Mouse (Mus musculus) spleen, adult 2 months (tissue): ENCODE measurements around the gene Kcnip3. TPM values are rescaled to one million over a fixed set of nuclear protein-coding genes. Genes with fewer than 3 reads are reported as not detected.

ENCODE experiments used
- DNase-seq, 2 experiments: peaks; one replicate each; pipeline versions ENCODE4 v3.0.0 to v3.0.0-alpha.2; 2012 to 2021; ENCODE audit warnings: low spot score in 2 of 2, low read depth in 1 of 2
- H3K27ac ChIP-seq: fragments of 200-500 bp; 2 replicates; pipeline ENCODE4 v1.5.1; 2012; ENCODE audit warnings: low read length, inconsistent platforms; ENCODE audit not compliant: insufficient read depth
- H3K27me3 ChIP-seq: fragments of 200-500 bp; 2 replicates; pipeline ENCODE4 v1.6.1; 2012; ENCODE audit warnings: mild to moderate bottlenecking, moderate library complexity, low read length, inconsistent platforms; ENCODE audit not compliant: control insufficient read depth, insufficient read depth
- H3K36me3 ChIP-seq: fragments of 200-500 bp; 2 replicates; pipeline ENCODE4 v1.6.1; 2012; ENCODE audit warnings: mild to moderate bottlenecking, low read length, inconsistent platforms; ENCODE audit not compliant: control insufficient read depth, insufficient read depth
- H3K4me1 ChIP-seq: fragments of 200-500 bp; 2 replicates; pipeline ENCODE4 v1.6.1; 2011; ENCODE audit warnings: inconsistent platforms; ENCODE audit not compliant: control insufficient read depth, insufficient read depth, insufficient read length
- H3K4me3 ChIP-seq: fragments of 200-500 bp; 2 replicates; pipeline ENCODE4 v1.5.1; 2011; ENCODE audit warnings: mild to moderate bottlenecking, inconsistent platforms; ENCODE audit not compliant: insufficient read depth, insufficient read length; ENCODE audit errors: extremely low read depth
- CTCF ChIP-seq: fragments of 200-500 bp; IDR thresholded peaks from 2 replicates; pipeline ENCODE4 v1.5.1; 2011; ENCODE audit warnings: mild to moderate bottlenecking, inconsistent platforms; ENCODE audit not compliant: insufficient read depth, insufficient read length, insufficient replicate concordance; ENCODE audit errors: extremely low read depth
- POLR2A ChIP-seq: fragments of 200-500 bp; IDR thresholded peaks from 2 replicates; pipeline ENCODE4 v1.6.1; 2011; ENCODE audit warnings: low read depth, low read length, inconsistent platforms
- WGBS: fragments of 180-500 bp; shearing (Covaris S2); methylation state at CpG from one replicate; pipeline ENCODE4 v1.1.7; 2018; 5-methylcytosine and 5-hydroxymethylcytosine counted together
- polyA plus RNA-seq: library from polyadenylated mRNA; depleted of rRNA; stranded (reverse); fragments of >200 nt; gene quantifications from 2 replicates; pipeline ENCODE4 v1.2.3, GENCODE M21; 2012; rRNA removed

Kcnip3 gene
- polyA plus RNA-seq, 1 experiment: 2.3 TPM

GRCm38 (mm10) chr2:127415806-127416205 lies 106.1 kb downstream of the Kcnip3 start:
- WGBS: 83% methylated on average over 10 of the region's 10 CpGs
- Histone ChIP-seq H3K27ac (no peak overlapping the region), H3K36me3 (no peaks in the 10 kb centered on the region), H3K4me1 (no peaks in the 10 kb centered on the region), H3K4me3 (no peak overlapping the region), H3K27me3 (no peaks in the 10 kb centered on the region)
- no peak for TF ChIP-seq CTCF
- TF ChIP-seq POLR2A: no peak
- DNase-seq: no peak

- Histone ChIP-seq H3K4me3 (no peak overlapping the region), H3K4me1 (no peaks in the 10 kb centered on the region), H3K27ac (no peak overlapping the region), H3K36me3 (no peaks in the 10 kb centered on the region), H3K27me3 (no peaks in the 10 kb centered on the region)
- 90% methylated on average over 6 of the region's 6 CpGs for WGBS
- no peak for TF ChIP-seq CTCF
- no peak for TF ChIP-seq POLR2A
- no peak for DNase-seq
Observed at GRCm38 (mm10) chr2:127411126-127411525, 110.8 kb downstream of the Kcnip3 start.

Other genes with a start within 250 kb of the Kcnip3 start
- 116 and 178 TPM in 2 replicates for gene Dusp2, start 185.9 kb downstream of the Kcnip3 start, polyA plus RNA-seq
- 0.08 TPM in 2 replicates for gene Astl, start 183.5 kb downstream of the Kcnip3 start, polyA plus RNA-seq
- gene Adra2b, start 158.9 kb downstream of the Kcnip3 start, polyA plus RNA-seq: 1.2 and 1.3 TPM in 2 replicates
- gene Gpat2, start 96.9 kb downstream of the Kcnip3 start, polyA plus RNA-seq: 0.32 and 0.34 TPM in 2 replicates
- gene Fahd2a, start 77.5 kb downstream of the Kcnip3 start, polyA plus RNA-seq: 7.8 and 8.3 TPM in 2 replicates
- gene Prom2, start 19.4 kb upstream of the Kcnip3 start, polyA plus RNA-seq: 0.28 and 0.39 TPM in 2 replicates
- gene Zfp661, start 65.0 kb upstream of the Kcnip3 start, polyA plus RNA-seq: 1.4 and 1.8 TPM in 2 replicates
- gene Mrps5, start 65.1 kb upstream of the Kcnip3 start, polyA plus RNA-seq: 23.3 and 34.5 TPM in 2 replicates
- 1.3 and 1.6 TPM in 2 replicates for gene Mal, start 134.6 kb upstream of the Kcnip3 start, polyA plus RNA-seq
- gene Mall, start 207.8 kb upstream of the Kcnip3 start, polyA plus RNA-seq: 0.30 and 0.41 TPM in 2 replicates